Mouse (Mus musculus): ENCODE results near the gene P2rx5.

Gene P2rx5

GRCm38 (mm10) chr11:73176608-73177508 is 16.6 kb downstream of the P2rx5 start, which contains the start of the genes Emc6 and Tax1bp3:
TSS of gene Emc6 (minus strand) at chr11:73177037.
TSS of gene Tax1bp3 (plus strand) at chr11:73177083.
- DNase-seq = peak; percentile 94

- no peak for DNase-seq
These were observed 17.3 kb downstream of the P2rx5 start for GRCm38 (mm10) chr11:73177509-73177875.

GRCm38 (mm10) chr11:73177895-73178294 is 17.7 kb downstream of the P2rx5 start:
- DNase-seq = no peak

- DNase-seq = no peak
These were observed 25.8 kb downstream of the P2rx5 start for GRCm38 (mm10) chr11:73185872-73186615.

GRCm38 (mm10) chr11:73187231-73187630 is 27.0 kb downstream of the P2rx5 start:
- no peak for DNase-seq

- no peak for DNase-seq
These were observed 32.8 kb downstream of the P2rx5 start for GRCm38 (mm10) chr11:73193047-73193446.

- no peak for DNase-seq
These were observed 34.2 kb downstream of the P2rx5 start for GRCm38 (mm10) chr11:73194444-73194843.

GRCm38 (mm10) chr11:73198190-73198589 is 38.0 kb downstream of the P2rx5 start:
- DNase-seq = no peak

GRCm38 (mm10) chr11:73198603-73199229 is 38.5 kb downstream of the P2rx5 start, which contains the start of gene Ctns:
TSS of gene Ctns (minus strand) at chr11:73199042.
- DNase-seq = no peak

- peak; percentile 85 to 90 for DNase-seq
These were observed 39.0 kb downstream of the P2rx5 start, which contains the start of gene Shpk for GRCm38 (mm10) chr11:73199230-73199712. TSS of gene Shpk (plus strand) at chr11:73199460.

GRCm38 (mm10) chr11:73199879-73200278 is 39.7 kb downstream of the P2rx5 start:
- DNase-seq = peak in 1 of 2 experiments; percentile 38

GRCm38 (mm10) chr11:73201021-73201420 is 40.8 kb downstream of the P2rx5 start:
- DNase-seq = no peak

GRCm38 (mm10) chr11:73201597-73201996 is 41.4 kb downstream of the P2rx5 start:
- DNase-seq = no peak

GRCm38 (mm10) chr11:73203895-73204294 is 43.7 kb downstream of the P2rx5 start:
- no peak for DNase-seq

- no peak for DNase-seq
These were observed 45.0 kb downstream of the P2rx5 start for GRCm38 (mm10) chr11:73205194-73205593.

- no peak for DNase-seq
These were observed 47.4 kb downstream of the P2rx5 start for GRCm38 (mm10) chr11:73207621-73208020.

GRCm38 (mm10) chr11:73213956-73214355 is 53.7 kb downstream of the P2rx5 start:
- no peak for DNase-seq

- DNase-seq = no peak
These were observed 59.5 kb downstream of the P2rx5 start for GRCm38 (mm10) chr11:73219671-73220070.

GRCm38 (mm10) chr11:73220651-73221050 is 60.4 kb downstream of the P2rx5 start:
- no peak for DNase-seq
